Mouse (Mus musculus): ENCODE results near the gene Wnt4.

- no peak for TF ChIP-seq CTCF (IDR thresholded peaks at IDR 0.05 in 2 of 3, conservative IDR thresholded peaks at IDR 0.05 in 1 of 3; ENCODE audit: control insufficient read depth in 1 of 3, insufficient read depth in 1 of 3, low read depth in 2 of 3, low read length in 3 of 3, poor library complexity in 1 of 3, severe bottlenecking in 1 of 3)
- TF ChIP-seq EP300 (IDR thresholded peaks at IDR 0.05; ENCODE audit: low read depth in 1 of 2, low read length in 2 of 2), result no peak
- TF ChIP-seq GATA1 (IDR thresholded peaks at IDR 0.05; ENCODE audit: low read depth, low read length), result no peak
- no peak for TF ChIP-seq CHD2 (IDR thresholded peaks at IDR 0.05; ENCODE audit: low read length)
- no peak for TF ChIP-seq NELFE (IDR thresholded peaks at IDR 0.05; ENCODE audit: low read depth, low read length)
- no peak for TF ChIP-seq POLR2AphosphoS2 (IDR thresholded peaks at IDR 0.05; ENCODE audit: low read length)
- no peak for TF ChIP-seq RCOR1 (IDR thresholded peaks at IDR 0.05; ENCODE audit: low read depth, low read length)
Observed at GRCm38 (mm10) chr4:137271856-137272255, 5.4 kb upstream of the Wnt4 start.

Data from MEL (cell line).